Mouse (Mus musculus) liver, embryonic 15.5 days (tissue): ENCODE measurements at regions not wholly inside any gene's neighbourhood (a gene's known extent, or its start where the extent isn't known, plus 50 kb on each side); places are given as distances from the start of the nearest gene placed in this dataset.

Experiments used
- ATAC-seq: fragments of 200-750 bp; cut with Nextera tagmentation; 2 replicates; pipeline ENCODE4 v1.8.0; 2017; ENCODE audit warnings: moderate number of reproducible peaks, mild to moderate bottlenecking, moderate library complexity; ENCODE audit not compliant: insufficient read depth
- H3K27ac ChIP-seq: fragments of 300-500 bp; sonication (generic); replicated peaks from 2 replicates; pipeline ENCODE4 v1.5.1; 2015; ENCODE audit warnings: mild to moderate bottlenecking, inconsistent platforms
- H3K27me3 ChIP-seq: fragments of 300-500 bp; sonication (generic); 2 replicates; pipeline ENCODE4 v1.6.1; 2015; ENCODE audit warnings: mild to moderate bottlenecking, inconsistent platforms
- H3K36me3 ChIP-seq: fragments of 300-500 bp; sonication (generic); replicated peaks from 2 replicates; pipeline ENCODE4 v1.6.1; 2015; ENCODE audit warnings: moderate library complexity, mild to moderate bottlenecking, inconsistent platforms
- H3K4me1 ChIP-seq: fragments of 300-500 bp; sonication (generic); replicated peaks from 2 replicates; pipeline ENCODE4 v1.6.1; 2015; ENCODE audit warnings: inconsistent platforms
- H3K4me2 ChIP-seq: fragments of 300-500 bp; sonication (generic); 2 replicates; pipeline ENCODE4 v1.6.1; 2015; ENCODE audit warnings: moderate library complexity, mild to moderate bottlenecking, inconsistent platforms
- H3K4me3 ChIP-seq: fragments of 300-500 bp; sonication (generic); replicated peaks from 2 replicates; pipeline ENCODE4 v1.5.1; 2015; ENCODE audit warnings: mild to moderate bottlenecking, inconsistent platforms
- H3K9ac ChIP-seq: fragments of 300-500 bp; sonication (generic); 2 replicates; pipeline ENCODE4 v1.6.1; 2015; ENCODE audit warnings: moderate library complexity, mild to moderate bottlenecking, inconsistent platforms
- H3K9me3 ChIP-seq: fragments of 300-500 bp; sonication (generic); replicated peaks from 2 replicates; pipeline ENCODE4 v1.6.1; 2016; ENCODE audit warnings: inconsistent platforms
- WGBS: fragments of 180-500 bp; shearing (Covaris S2); methylation state at CpG from one replicate; pipeline ENCODE4 v1.1.7; 2015; ENCODE audit warnings: mixed read lengths; ENCODE audit not compliant: insufficient replicate concordance; 5-methylcytosine and 5-hydroxymethylcytosine counted together

- Histone ChIP-seq H3K4me1 (no peaks in the 10 kb centered on the region), H3K9ac (no peak overlapping the region), H3K27me3 (no peaks in the 10 kb centered on the region), H3K27ac (no peak overlapping the region), H3K4me2 (no peak overlapping the region), H3K4me3 (no peak overlapping the region), H3K9me3 (no peaks in the 10 kb centered on the region), H3K36me3 (no peaks in the 10 kb centered on the region)
- WGBS = 46% methylated on average over 1 of the region's 1 CpGs
- no peak for ATAC-seq
Observed at GRCm38 (mm10) chr2:61922496-61922895, 119.8 kb downstream of the Tbr1 start.

GRCm38 (mm10) chr2:61938296-61938695 is 108.0 kb upstream of the Slc4a10 start:
- no peaks in the 10 kb centered on the region for H3K27me3 ChIP-seq
- H3K27ac ChIP-seq = no peak overlapping the region
- H3K4me3 ChIP-seq = no peak overlapping the region
- no peak overlapping the region for H3K4me2 ChIP-seq
- no peaks in the 10 kb centered on the region for H3K4me1 ChIP-seq
- H3K9me3 ChIP-seq = no peaks in the 10 kb centered on the region
- H3K9ac ChIP-seq = no peak overlapping the region
- no peaks in the 10 kb centered on the region for H3K36me3 ChIP-seq
- WGBS = 56% methylated on average over 2 of the region's 2 CpGs
- ATAC-seq = no peak

- Histone ChIP-seq H3K9ac (no peak overlapping the region), H3K4me2 (no peak overlapping the region), H3K9me3 (no peaks in the 10 kb centered on the region), H3K36me3 (no peaks in the 10 kb centered on the region), H3K4me3 (no peak overlapping the region), H3K4me1 (peaks cover 11% of the 10 kb centered on the region), H3K27ac (no peak overlapping the region), H3K27me3 (no peaks in the 10 kb centered on the region)
- 32% methylated on average over 2 of the region's 2 CpGs for WGBS
- no peak for ATAC-seq
Observed at GRCm38 (mm10) chr2:61965916-61966315, 80.3 kb upstream of the Slc4a10 start.

GRCm38 (mm10) chr2:61967724-61968123 is 78.5 kb upstream of the Slc4a10 start:
- Histone ChIP-seq H3K4me2 (no peak overlapping the region), H3K27me3 (no peaks in the 10 kb centered on the region), H3K9ac (no peak overlapping the region), H3K9me3 (no peaks in the 10 kb centered on the region), H3K27ac (no peak overlapping the region), H3K4me3 (no peak overlapping the region), H3K36me3 (no peaks in the 10 kb centered on the region), H3K4me1 (peaks cover 11% of the 10 kb centered on the region)
- no peak for ATAC-seq
- WGBS = 10% methylated on average over 2 of the region's 2 CpGs

- peak overlapping the region; percentile 36 for H3K4me2 ChIP-seq
- H3K36me3 ChIP-seq = no peaks in the 10 kb centered on the region
- H3K4me1 ChIP-seq = peaks cover 11% of the 10 kb centered on the region
- H3K27ac ChIP-seq = 0 out of 2 replicates have a peak overlapping the region, but pooled peaks have one; percentile 38
- peak; percentile 91 for ATAC-seq
- H3K4me3 ChIP-seq = no peak overlapping the region
- 16% methylated on average over 2 of the region's 2 CpGs for WGBS
- no peaks in the 10 kb centered on the region for H3K27me3 ChIP-seq
- H3K9me3 ChIP-seq = no peaks in the 10 kb centered on the region
- H3K9ac ChIP-seq = no peak overlapping the region
Observed at GRCm38 (mm10) chr2:61970029-61970428, 76.2 kb upstream of the Slc4a10 start.

- H3K4me2 ChIP-seq = no peak overlapping the region
- no peaks in the 10 kb centered on the region for H3K9me3 ChIP-seq
- ATAC-seq = no peak
- H3K27ac ChIP-seq = no peak overlapping the region
- no peaks in the 10 kb centered on the region for H3K36me3 ChIP-seq
- no peaks in the 10 kb centered on the region for H3K4me1 ChIP-seq
- 51% methylated on average over 3 of the region's 3 CpGs for WGBS
- no peak overlapping the region for H3K4me3 ChIP-seq
- no peaks in the 10 kb centered on the region for H3K27me3 ChIP-seq
- no peak overlapping the region for H3K9ac ChIP-seq
Observed at GRCm38 (mm10) chr2:61984771-61985170, 61.5 kb upstream of the Slc4a10 start.

- Histone ChIP-seq H3K9ac (no peak overlapping the region), H3K4me2 (no peak overlapping the region), H3K4me3 (no peak overlapping the region), H3K4me1 (no peaks in the 10 kb centered on the region), H3K27ac (no peak overlapping the region), H3K27me3 (no peaks in the 10 kb centered on the region), H3K36me3 (no peaks in the 10 kb centered on the region), H3K9me3 (no peaks in the 10 kb centered on the region)
- no peak for ATAC-seq
- WGBS = 40% methylated on average over 5 of the region's 5 CpGs
Observed at GRCm38 (mm10) chr2:61986967-61987550, 59.2 kb upstream of the Slc4a10 start.
